Mouse (Mus musculus) hindbrain, embryonic 14.5 days (tissue): ENCODE measurements at regions not wholly inside any gene's neighbourhood (a gene's known extent, or its start where the extent isn't known, plus 50 kb on each side); places are given as distances from the start of the nearest gene placed in this dataset.
A peak's percentile ranks its signal among the peaks of the same experiment; 100 is the strongest.

Experiments
- ATAC-seq: fragments of 200-750 bp; cut with Nextera tagmentation; 2 replicates; pipeline ENCODE4 v1.8.0; 2017; ENCODE audit warnings: moderate number of reproducible peaks, mild to moderate bottlenecking, moderate TSS enrichment, moderate library complexity; ENCODE audit not compliant: low FRiP score
- DNase-seq: peaks from one replicate; pipeline ENCODE4 v3.0.0-alpha.2; 2015; ENCODE audit warnings: low spot score
- H3K27ac ChIP-seq: fragments of 300-500 bp; sonication (generic); 2 replicates; pipeline ENCODE4 v1.5.1; 2014; ENCODE audit warnings: mild to moderate bottlenecking, moderate library complexity
- H3K27me3 ChIP-seq: fragments of 300-500 bp; sonication (generic); 2 replicates; pipeline ENCODE4 v1.6.1; 2014; ENCODE audit warnings: mild to moderate bottlenecking, low read length, mixed read lengths; ENCODE audit not compliant: control insufficient read depth, insufficient read depth
- H3K36me3 ChIP-seq: fragments of 300-500 bp; sonication (generic); replicated peaks from 2 replicates; pipeline ENCODE4 v1.6.1; 2014; ENCODE audit not compliant: control insufficient read depth, insufficient read depth
- H3K4me1 ChIP-seq: fragments of 300-500 bp; sonication (generic); replicated peaks from 2 replicates; pipeline ENCODE4 v1.6.1; 2014; ENCODE audit warnings: antibody characterized with exemption, low read length, mixed read lengths; ENCODE audit not compliant: control insufficient read depth, insufficient read depth
- H3K4me2 ChIP-seq: fragments of 300-500 bp; sonication (generic); replicated peaks from 2 replicates; pipeline ENCODE4 v1.6.1; 2014; ENCODE audit warnings: mild to moderate bottlenecking, moderate library complexity
- H3K4me3 ChIP-seq: fragments of 300-500 bp; sonication (generic); replicated peaks from 2 replicates; pipeline ENCODE4 v1.5.1; 2014; ENCODE audit warnings: mild to moderate bottlenecking, low read length
- H3K9ac ChIP-seq: fragments of 300-500 bp; sonication (generic); 2 replicates; pipeline ENCODE4 v1.6.1; 2014
- H3K9me3 ChIP-seq: fragments of 300-500 bp; sonication (generic); 2 replicates; pipeline ENCODE4 v1.6.1; 2016; ENCODE audit warnings: low read length; ENCODE audit not compliant: control insufficient read depth
- WGBS: fragments of 180-500 bp; shearing (Covaris S2); extraction: QIAGEN DNeasy Blood & Tissue Kit; methylation state at CpG from one replicate; pipeline ENCODE4 v1.1.7; 2014; 5-methylcytosine and 5-hydroxymethylcytosine counted together

DNA sequence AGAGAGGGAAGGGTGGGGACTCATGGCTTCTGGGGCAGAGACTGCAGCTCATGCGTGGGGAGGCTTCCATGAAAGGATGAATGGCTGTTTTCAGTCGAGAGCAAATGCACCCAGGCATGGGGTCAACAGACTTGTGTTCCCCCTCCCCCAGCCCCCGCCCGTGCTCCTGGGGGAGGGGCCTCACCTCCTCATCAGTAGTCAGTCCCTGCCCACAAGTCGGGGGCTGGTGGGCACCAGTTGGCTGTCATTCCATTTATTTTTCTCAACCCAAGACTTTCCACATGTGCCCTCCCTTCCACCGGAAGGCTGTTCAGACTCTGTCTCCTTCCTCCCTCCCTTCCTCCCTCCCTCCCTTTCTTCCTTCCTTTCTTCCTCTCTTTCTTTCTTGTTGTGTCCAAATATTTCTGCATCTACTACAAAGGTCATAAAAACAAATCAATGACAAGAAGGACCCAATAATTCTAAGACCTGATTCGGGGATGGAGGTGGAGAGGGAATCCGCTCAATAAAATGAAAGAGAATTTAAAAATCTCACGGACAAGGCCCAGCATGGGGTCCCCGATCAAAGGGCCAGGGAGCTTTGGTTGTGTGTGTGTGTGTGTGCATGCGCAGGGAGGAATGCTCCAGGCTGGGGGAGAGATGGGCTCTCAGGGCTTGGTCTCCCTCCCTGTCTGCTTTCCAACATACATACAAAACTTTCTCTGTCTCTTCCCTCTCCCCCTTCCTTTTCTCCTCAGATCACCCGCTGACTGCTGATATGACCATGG, 57.7 kb downstream of the Rpl14 start:
- H3K4me1 ChIP-seq: no peaks in the 10 kb centered on the region
- H3K4me2 ChIP-seq: no peak overlapping the region
- H3K9ac ChIP-seq: no peak overlapping the region
- ATAC-seq: no peak
- H3K27me3 ChIP-seq: no peaks in the 10 kb centered on the region
- H3K27ac ChIP-seq: no peak overlapping the region
- no peak overlapping the region for H3K4me3 ChIP-seq
- peaks cover 16% of the 10 kb centered on the region for H3K9me3 ChIP-seq
- H3K36me3 ChIP-seq: no peaks in the 10 kb centered on the region
- no peak for DNase-seq
- WGBS: 41% methylated on average over 12 of the region's 12 CpGs

DNA sequence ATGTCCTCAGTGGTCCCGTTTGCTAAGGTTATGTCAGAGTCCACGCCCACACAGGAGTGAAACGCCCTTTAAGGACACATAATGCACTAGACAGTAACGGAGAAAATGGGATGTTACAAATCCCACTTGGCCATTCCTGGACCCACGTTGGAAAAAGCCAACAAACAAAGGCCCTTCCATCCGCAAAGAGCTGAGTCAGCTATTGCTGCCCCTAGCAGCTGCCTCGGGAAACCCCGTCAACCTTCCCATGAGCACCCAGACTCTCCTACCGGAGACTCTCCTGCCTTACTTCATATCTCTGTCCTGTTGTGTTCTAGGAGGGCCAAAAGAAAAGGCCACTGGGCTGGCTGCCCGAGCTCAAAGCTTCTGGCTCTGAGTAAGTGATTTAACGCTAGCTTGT, 58.4 kb downstream of the Rpl14 start:
- ATAC-seq (no peak), DNase-seq (no peak)
- 78% methylated on average over 11 of the region's 11 CpGs for WGBS

DNA sequence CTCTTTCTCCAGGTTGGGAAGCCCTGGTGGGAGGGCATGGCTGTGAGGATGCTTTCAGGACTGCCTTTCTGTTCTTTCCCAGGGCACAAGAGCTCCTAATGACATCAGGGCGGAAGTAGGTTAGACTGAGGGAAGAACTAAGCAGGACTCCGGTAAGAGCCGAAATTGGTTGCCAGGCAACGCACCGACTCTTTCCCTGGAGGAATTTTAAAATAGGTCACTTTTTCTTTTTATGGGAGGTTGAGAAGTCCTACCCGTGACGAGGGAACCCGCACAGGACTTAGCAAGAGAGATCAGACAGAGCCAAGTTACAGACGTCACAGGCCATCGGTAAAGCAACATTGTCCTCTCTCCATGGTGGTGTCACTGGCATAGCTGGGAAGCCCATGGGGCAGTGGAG, 61.6 kb downstream of the Rpl14 start:
- no peak for DNase-seq
- Histone ChIP-seq H3K4me3 (no peak overlapping the region), H3K9me3 (no peaks in the 10 kb centered on the region), H3K27ac (no peak overlapping the region), H3K4me1 (no peaks in the 10 kb centered on the region), H3K27me3 (no peaks in the 10 kb centered on the region), H3K9ac (no peak overlapping the region), H3K4me2 (no peak overlapping the region), H3K36me3 (no peaks in the 10 kb centered on the region)
- 51% methylated on average over 10 of the region's 10 CpGs for WGBS
- no peak for ATAC-seq

More for the DNA sequence above, 58.4 kb downstream of the Rpl14 start:
- Histone ChIP-seq H3K4me3 (no peak overlapping the region), H3K36me3 (no peaks in the 10 kb centered on the region), H3K27me3 (no peaks in the 10 kb centered on the region), H3K27ac (no peak overlapping the region), H3K4me1 (no peaks in the 10 kb centered on the region), H3K9me3 (peaks cover 10% of the 10 kb centered on the region), H3K4me2 (no peak overlapping the region), H3K9ac (no peak overlapping the region)

DNA sequence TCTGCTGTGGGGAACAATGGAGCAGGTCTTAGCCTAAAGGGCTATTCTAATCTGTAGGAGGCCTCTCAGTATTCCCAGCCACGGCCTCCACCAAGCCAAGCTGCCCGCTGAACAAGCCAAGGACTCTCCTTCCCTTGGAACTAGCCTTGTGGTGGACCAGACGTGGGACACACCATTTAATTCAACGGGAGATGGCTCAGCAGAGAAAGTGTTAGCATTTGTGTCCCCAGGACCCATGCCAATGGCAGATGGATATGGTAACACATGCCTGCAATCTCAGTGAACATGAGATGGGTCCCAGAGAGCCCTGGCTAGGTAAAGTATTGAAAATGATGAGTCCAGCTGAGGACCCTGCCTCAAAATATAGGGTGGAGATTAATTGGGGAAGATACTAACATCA, 71.4 kb downstream of the Rpl14 start:
- Histone ChIP-seq H3K4me2 (no peak overlapping the region), H3K36me3 (no peaks in the 10 kb centered on the region), H3K4me3 (no peak overlapping the region), H3K9ac (no peak overlapping the region), H3K27me3 (no peaks in the 10 kb centered on the region), H3K9me3 (no peaks in the 10 kb centered on the region), H3K4me1 (no peaks in the 10 kb centered on the region), H3K27ac (no peak overlapping the region)
- DNase-seq (no peak), ATAC-seq (no peak)
- 79% methylated on average over 4 of the region's 4 CpGs for WGBS

DNA sequence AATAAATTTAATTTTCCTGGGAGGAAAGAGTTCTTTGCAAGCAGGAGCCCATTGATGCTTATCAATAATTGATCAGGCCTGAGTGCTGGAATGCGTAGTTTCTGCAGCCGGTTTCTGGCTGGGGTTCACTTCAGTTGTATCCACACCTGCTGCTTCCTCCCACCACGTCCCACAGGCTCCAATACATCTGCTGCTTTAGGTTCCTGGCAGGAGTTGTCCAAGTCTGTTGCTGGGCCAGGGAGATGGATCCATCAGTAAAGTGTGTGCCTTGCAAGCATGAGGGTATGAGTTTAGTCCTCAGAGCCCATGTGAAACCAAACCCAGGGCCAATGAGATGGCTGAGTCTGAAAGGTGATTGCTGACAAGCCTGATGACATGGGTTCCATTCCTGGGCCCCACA, 72.1 kb downstream of the Rpl14 start:
- Histone ChIP-seq H3K36me3 (no peaks in the 10 kb centered on the region), H3K27ac (no peak overlapping the region), H3K4me3 (no peak overlapping the region), H3K9me3 (no peaks in the 10 kb centered on the region), H3K9ac (no peak overlapping the region), H3K4me2 (no peak overlapping the region), H3K4me1 (no peaks in the 10 kb centered on the region), H3K27me3 (no peaks in the 10 kb centered on the region)
- DNase-seq (no peak), ATAC-seq (no peak)
- 73% methylated on average over 3 of the region's 3 CpGs for WGBS

DNA sequence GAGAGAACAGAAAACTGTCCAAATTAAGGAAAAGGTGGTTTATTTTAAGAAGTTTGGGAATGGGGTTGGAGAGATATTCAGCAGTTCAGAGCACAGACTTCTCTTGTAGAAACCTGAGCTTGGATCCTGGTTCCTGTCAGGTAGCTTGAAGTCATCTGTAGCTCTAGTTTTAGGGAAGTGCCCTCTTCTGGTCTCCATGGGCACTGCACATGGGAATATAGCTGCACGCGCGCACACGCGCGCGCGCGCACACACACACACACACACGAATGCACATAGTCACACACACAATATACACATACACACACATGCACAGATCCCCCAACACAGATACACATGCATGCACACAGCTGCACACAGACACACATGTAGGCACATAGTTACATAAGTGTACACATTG, 74.5 kb downstream of the Rpl14 start:
- Histone ChIP-seq H3K9me3 (no peaks in the 10 kb centered on the region), H3K4me2 (no peak overlapping the region), H3K27ac (no peak overlapping the region), H3K36me3 (no peaks in the 10 kb centered on the region), H3K4me1 (no peaks in the 10 kb centered on the region), H3K4me3 (no peak overlapping the region), H3K9ac (no peak overlapping the region), H3K27me3 (no peaks in the 10 kb centered on the region)
- DNase-seq: no peak
- no peak for ATAC-seq
- WGBS: 98% methylated on average over 10 of the region's 10 CpGs

DNA sequence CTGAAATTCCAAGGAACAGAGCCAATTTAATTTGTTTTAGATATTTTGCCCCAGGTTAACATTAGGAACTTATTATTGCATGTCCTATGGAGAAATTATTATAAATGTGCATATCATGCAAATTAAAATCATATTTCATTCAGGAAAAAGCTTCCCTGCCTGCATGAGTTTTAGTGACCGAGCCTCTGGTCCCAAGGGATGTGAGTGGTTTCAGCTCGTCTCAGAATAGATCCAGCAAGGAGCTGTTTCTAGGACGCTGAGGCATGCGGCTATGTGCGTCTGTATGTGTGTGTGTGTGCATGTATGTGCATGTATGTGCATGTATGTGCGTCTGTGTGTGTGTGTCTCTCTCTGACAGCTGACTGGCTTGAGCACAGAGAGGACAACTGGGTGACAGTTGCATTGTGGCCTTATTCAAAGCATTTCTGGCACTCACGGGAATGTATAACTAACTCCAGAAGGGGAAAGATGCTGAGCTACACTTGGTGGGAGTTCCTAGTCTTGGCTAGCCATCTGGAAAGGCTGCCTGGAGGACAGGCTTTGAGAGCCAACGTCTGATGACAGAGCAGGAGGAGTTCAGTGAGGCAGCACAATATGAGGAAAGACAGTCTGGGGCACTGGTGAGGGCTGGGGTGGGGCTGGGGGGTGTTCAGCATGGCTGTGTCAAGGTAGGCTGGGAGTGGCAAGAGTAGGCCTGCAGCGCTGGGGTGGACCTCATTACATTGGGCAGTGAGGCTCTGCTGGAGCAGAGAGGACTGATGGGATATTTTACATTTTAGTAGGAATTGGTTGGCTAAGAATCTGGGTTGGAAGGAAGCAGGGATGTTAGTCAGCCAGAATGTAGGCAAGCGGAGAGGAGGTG, 75.8 kb downstream of the Rpl14 start:
- no peak overlapping the region for H3K4me2 ChIP-seq
- H3K27me3 ChIP-seq: no peaks in the 10 kb centered on the region
- H3K4me3 ChIP-seq: no peak overlapping the region
- no peak for DNase-seq
- H3K4me1 ChIP-seq: no peaks in the 10 kb centered on the region
- H3K36me3 ChIP-seq: no peaks in the 10 kb centered on the region
- WGBS: 65% methylated on average over 10 of the region's 10 CpGs
- H3K9ac ChIP-seq: no peak overlapping the region
- ATAC-seq: no peak; the same call in 1 of the 2 replicates
- peak overlapping the region; percentile 38; the same call in 1 of the 2 replicates for H3K27ac ChIP-seq
- no peaks in the 10 kb centered on the region for H3K9me3 ChIP-seq

DNA sequence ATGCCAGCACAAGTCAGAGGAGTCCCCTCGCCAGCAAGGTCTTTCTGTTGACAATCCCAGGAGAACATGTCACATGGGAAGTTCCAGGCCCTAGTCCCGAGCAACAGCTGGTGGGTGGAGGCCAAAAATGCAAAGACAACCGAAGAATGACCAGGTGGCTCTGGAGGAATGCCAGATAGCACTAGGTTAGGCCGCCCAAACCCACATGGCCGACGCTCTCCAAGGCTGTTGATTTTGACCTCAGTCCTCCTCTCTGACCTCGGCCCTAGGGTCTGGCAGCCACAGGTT, 76.4 kb downstream of the Rpl14 start:
- no peak overlapping the region for H3K27ac ChIP-seq
- no peak overlapping the region for H3K9ac ChIP-seq
- DNase-seq: no peak

DNA sequence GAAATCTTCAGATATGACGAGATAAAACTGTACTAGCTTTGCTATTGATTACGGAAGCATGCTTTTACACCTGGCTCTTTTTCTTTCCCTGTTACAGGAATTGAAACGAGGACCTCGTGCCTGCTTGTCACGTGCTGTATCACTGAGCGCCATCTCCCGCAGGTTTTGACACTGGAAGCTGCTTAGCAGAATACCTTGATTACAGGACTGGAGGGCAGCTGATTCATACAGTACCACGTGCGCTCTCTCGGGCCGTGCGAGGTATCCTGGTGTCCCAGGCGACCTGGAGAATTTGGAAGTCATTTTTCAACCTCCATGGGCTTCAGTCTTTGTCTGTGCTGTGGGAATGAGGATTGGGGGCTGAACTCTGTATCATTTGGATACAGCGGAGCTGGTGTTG, 81.5 kb downstream of the Rpl14 start:
- H3K27ac ChIP-seq: peak overlapping the region; percentile 57; the same call in 1 of the 2 replicates
- WGBS: 55% methylated on average over 14 of the region's 14 CpGs
- peaks cover 13% of the 10 kb centered on the region; the same call in 1 of the 2 replicates for H3K4me1 ChIP-seq
- H3K9ac ChIP-seq: no peak overlapping the region
- H3K4me3 ChIP-seq: no peak overlapping the region
- ATAC-seq (peak; percentile 31; the same call in 1 of the 2 replicates), DNase-seq (peak; percentile 30)
- no peaks in the 10 kb centered on the region for H3K36me3 ChIP-seq
- H3K9me3 ChIP-seq: no peaks in the 10 kb centered on the region
- H3K27me3 ChIP-seq: no peaks in the 10 kb centered on the region
- no peak overlapping the region for H3K4me2 ChIP-seq

More for the DNA sequence above, 76.4 kb downstream of the Rpl14 start:
- no peak for ATAC-seq
- 72% methylated on average over 7 of the region's 7 CpGs for WGBS
- no peaks in the 10 kb centered on the region for H3K9me3 ChIP-seq
- no peaks in the 10 kb centered on the region for H3K4me1 ChIP-seq
- no peaks in the 10 kb centered on the region for H3K36me3 ChIP-seq
- H3K4me3 ChIP-seq: no peak overlapping the region
- no peak overlapping the region for H3K4me2 ChIP-seq
- no peaks in the 10 kb centered on the region for H3K27me3 ChIP-seq
